Mouse (Mus musculus) G1E (cell line): ENCODE data around the gene Ppp1r15b.

ENCODE experiments used
- CTCF ChIP-seq: IDR thresholded peaks from 2 replicates; pipeline ENCODE4 v1.5.1; 2012; ENCODE audit warnings: low read depth, low read length, inconsistent platforms, mixed read lengths
- GATA1 ChIP-seq: IDR thresholded peaks from 2 replicates; pipeline ENCODE4 v1.6.1; 2012; ENCODE audit warnings: borderline replicate concordance, low read length, inconsistent platforms, mixed read lengths

GRCm38 (mm10) chr1:133083003-133083546, 47.9 kb upstream of the Ppp1r15b start:
- TF ChIP-seq CTCF = no peak
- TF ChIP-seq GATA1 = no peak
